Mouse (Mus musculus): ENCODE results near the gene Adam4. TPM values are rescaled to one million over a fixed set of nuclear protein-coding genes. Genes with fewer than 3 reads are reported as not detected.
"Not testable (repeated sequence)": the region's sequence is repeated elsewhere in the genome, so short reads cannot be mapped to it uniquely, and the experiment has no call there.

The Adam4 gene
- 1 to 10 TPM in 1 of 2 experiments, under 1 TPM in 1; 0.69 to 1.0 TPM for total RNA-seq (2021)
- long read RNA-seq, experiment 1, result 0 reads
- long read RNA-seq, experiment 2, result 0 reads

- no peak for DNase-seq (ENCODE audit: low spot score)
Observed at GRCm38 (mm10) chr12:81421846-81422245, at the start of gene Adam4. Adam4 (minus strand) TSS chr12:81421946.

GRCm38 (mm10) chr12:81459051-81459450, 37.3 kb upstream of the Adam4 start:
- not testable (repeated sequence) for DNase-seq (ENCODE audit: low spot score)

- not testable (repeated sequence) for DNase-seq (ENCODE audit: low spot score)
Observed at GRCm38 (mm10) chr12:81438985-81439384, 17.2 kb upstream of the Adam4 start.

- DNase-seq (ENCODE audit: low spot score), result not testable (repeated sequence)
Observed at GRCm38 (mm10) chr12:81434778-81435177, 13.0 kb upstream of the Adam4 start.

- no peak for DNase-seq (ENCODE audit: low spot score)
Observed at GRCm38 (mm10) chr12:81413211-81413610, 8.5 kb downstream of the Adam4 start.

- DNase-seq (ENCODE audit: low spot score), result no peak
Observed at GRCm38 (mm10) chr12:81408966-81409365, 12.8 kb downstream of the Adam4 start.

DNA sequence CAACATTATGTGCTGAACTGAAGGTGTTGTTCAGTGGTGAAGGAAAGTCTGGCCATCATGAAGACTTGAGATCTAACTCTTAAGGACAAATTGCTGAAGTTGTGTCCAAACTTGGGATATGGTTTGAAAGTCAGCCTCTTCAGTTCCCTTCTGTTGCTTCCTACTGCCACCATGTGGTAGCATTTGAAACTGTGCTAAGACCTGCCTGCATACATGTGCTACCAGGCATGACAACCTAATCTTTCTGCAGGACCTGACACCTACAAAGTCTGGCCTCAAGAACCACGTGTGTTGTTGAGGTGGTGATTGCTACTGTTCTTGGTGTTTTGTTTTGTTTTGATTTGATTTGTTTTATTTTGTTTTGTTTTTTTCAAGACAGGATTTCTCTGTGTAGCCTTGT, 19.6 kb downstream of the Adam4 start:
- peak; percentile 62 for DNase-seq (ENCODE audit: low spot score)

GRCm38 (mm10) chr12:81379364-81379763, 42.4 kb downstream of the Adam4 start, which contains the start of gene Gm4787:
Gm4787 (minus strand) TSS chr12:81379464.
- not testable (repeated sequence) for DNase-seq (ENCODE audit: low spot score)

Other genes starting within 250 kb of the Adam4 start
- 10 to 100 TPM; 41.3 to 52.3 TPM for gene Slc8a3, start 88.8 kb downstream of the Adam4 start, total RNA-seq (2021)
- gene Gm4787, start 42.5 kb downstream of the Adam4 start, total RNA-seq (2021), result under 1 TPM; 0.66 to 0.91 TPM
- gene Cox16, start 63.2 kb upstream of the Adam4 start, total RNA-seq (2021), result 10 to 100 TPM; 81.3 to 89.9 TPM
- gene Gm20498, start 111.0 kb upstream of the Adam4 start, total RNA-seq (2021), result 10 to 100 TPM; 39.3 to 39.4 TPM
- gene Synj2bp, start 111.0 kb upstream of the Adam4 start, total RNA-seq (2021), result 10 to 100 TPM; 36.1 to 40.4 TPM
- gene Adam21, start 146.5 kb upstream of the Adam4 start, total RNA-seq (2021), result not detected
- gene Med6, start 173.1 kb upstream of the Adam4 start, total RNA-seq (2021), result 10 to 100 TPM; 11.7 to 11.9 TPM
- 1 to 10 TPM; 6.0 to 8.9 TPM for gene Ttc9, start 209.3 kb upstream of the Adam4 start, total RNA-seq (2021)